Mouse (Mus musculus) testis, adult 2 months (tissue): ENCODE results near the gene Rapgef2.

ENCODE experiments used
- CTCF ChIP-seq: fragments of 200-500 bp; IDR thresholded peaks from 2 replicates; pipeline ENCODE4 v1.5.1; 2012; ENCODE audit warnings: low read depth, mild to moderate bottlenecking, inconsistent platforms, low read length, moderate library complexity; ENCODE audit not compliant: control insufficient read depth, insufficient read depth, insufficient replicate concordance
- POLR2A ChIP-seq: fragments of 200-500 bp; IDR thresholded peaks from 2 replicates; pipeline ENCODE4 v1.6.1; 2012; ENCODE audit warnings: low read depth, mild to moderate bottlenecking, inconsistent platforms, low read length, moderate library complexity; ENCODE audit not compliant: control insufficient read depth

GRCm38 (mm10) chr3:79249955-79250354 lies 36.4 kb downstream of the Rapgef2 start:
- TF ChIP-seq CTCF (no peak), POLR2A (no peak)
